Mouse (Mus musculus) forebrain, embryonic 16.5 days (tissue): Measurements from ENCODE around the gene Zbtb3. TPM values are rescaled to one million over a fixed set of nuclear protein-coding genes. Genes with fewer than 3 reads are reported as not detected.

Experiments
- ATAC-seq: fragments of 200-750 bp; cut with Nextera tagmentation; 2 replicates; pipeline ENCODE4 v1.8.0; 2017; ENCODE audit warnings: mild to moderate bottlenecking, moderate library complexity
- H3K27ac ChIP-seq: fragments of 300-500 bp; sonication (generic); 2 replicates; pipeline ENCODE4 v1.5.1; 2014; ENCODE audit warnings: low read length, control low read depth
- H3K27me3 ChIP-seq: fragments of 300-500 bp; sonication (generic); replicated peaks from 2 replicates; pipeline ENCODE4 v1.6.1; 2014; ENCODE audit warnings: low read length; ENCODE audit not compliant: control insufficient read depth, insufficient read depth
- H3K36me3 ChIP-seq: fragments of 300-500 bp; sonication (generic); 2 replicates; pipeline ENCODE4 v1.6.1; 2014; ENCODE audit not compliant: control insufficient read depth, insufficient read depth
- H3K4me1 ChIP-seq: fragments of 300-500 bp; sonication (generic); replicated peaks from 2 replicates; pipeline ENCODE4 v1.6.1; 2014; ENCODE audit warnings: low read length; ENCODE audit not compliant: control insufficient read depth, insufficient read depth
- H3K4me2 ChIP-seq: fragments of 300-500 bp; sonication (generic); 2 replicates; pipeline ENCODE4 v1.6.1; 2014; ENCODE audit warnings: mild to moderate bottlenecking, low read length, control low read depth
- H3K4me3 ChIP-seq: fragments of 300-500 bp; sonication (generic); replicated peaks from 2 replicates; pipeline ENCODE4 v1.5.1; 2014; ENCODE audit warnings: mild to moderate bottlenecking, low read length, control low read depth
- H3K9ac ChIP-seq: fragments of 300-500 bp; sonication (generic); replicated peaks from 2 replicates; pipeline ENCODE4 v1.6.1; 2014; ENCODE audit warnings: low read depth, low read length, control low read depth
- H3K9me3 ChIP-seq: fragments of 300-500 bp; sonication (generic); 2 replicates; pipeline ENCODE4 v1.6.1; 2016; ENCODE audit warnings: low read length; ENCODE audit not compliant: control insufficient read depth
- WGBS: fragments of 180-500 bp; shearing (Covaris S2); extraction: QIAGEN DNeasy Blood & Tissue Kit; methylation state at CpG from one replicate; pipeline ENCODE4 v1.1.7; 2014; 5-methylcytosine and 5-hydroxymethylcytosine counted together
- polyA plus RNA-seq: library from polyadenylated mRNA; unstranded; fragments of >200 nt; fragmentation: Nextera tagmentation; extraction: Ambion mirVana; gene quantifications from 2 replicates; pipeline ENCODE4 v1.2.1, GENCODE M21; 2015

Gene Zbtb3
- polyA plus RNA-seq, 1 experiment from 2014 or later: 9.6 TPM

- WGBS: 82% methylated on average over 7 of the region's 7 CpGs
- H3K4me1 ChIP-seq: peaks cover 12% of the 10 kb centered on the region
- no peaks in the 10 kb centered on the region for H3K27me3 ChIP-seq
- ATAC-seq: no peak
- H3K4me3 ChIP-seq: no peak overlapping the region
- H3K9ac ChIP-seq: no peak overlapping the region
- peak overlapping the region; percentile 37 for H3K27ac ChIP-seq
- H3K36me3 ChIP-seq: peaks cover 18% of the 10 kb centered on the region
- H3K9me3 ChIP-seq: no peaks in the 10 kb centered on the region
- H3K4me2 ChIP-seq: no peak overlapping the region
Measured at GRCm38 (mm10) chr19:8790171-8790570, 12.2 kb upstream of the Zbtb3 start.

DNA sequence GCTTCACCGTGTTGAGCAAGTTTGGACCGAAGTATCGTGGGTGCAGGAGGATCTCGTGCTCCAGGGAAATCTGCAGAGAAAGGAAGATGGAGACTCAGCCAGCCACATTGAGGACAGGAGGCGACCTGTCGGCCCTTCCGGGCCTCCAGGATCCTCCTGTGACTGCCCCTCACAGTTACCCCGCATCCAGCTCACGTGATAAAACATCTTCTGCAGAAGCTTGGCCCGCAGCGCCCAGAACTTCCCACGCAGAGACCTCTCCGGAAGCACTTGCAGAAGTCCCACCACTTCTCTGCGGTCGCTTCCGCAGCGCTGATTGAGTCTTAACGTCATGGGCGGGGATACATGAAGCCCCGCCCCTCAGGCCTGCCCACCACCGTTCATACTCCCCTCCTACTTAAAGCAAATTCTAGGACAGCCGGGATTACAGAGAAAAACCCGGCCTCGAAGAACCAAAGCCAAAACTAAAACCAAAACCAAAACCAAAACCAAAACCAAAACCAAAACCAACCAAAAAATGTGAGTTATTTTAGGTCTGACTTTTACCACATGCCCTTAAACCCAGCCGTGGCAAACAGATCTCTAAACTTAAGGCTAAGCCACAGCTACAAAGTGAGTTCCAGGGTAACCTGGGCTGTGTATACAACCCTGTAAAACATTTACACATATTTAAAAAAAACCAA is 4.0 kb upstream of the Zbtb3 start, which contains the start of gene Polr2g:
Gene Polr2g, minus strand, starts transcription at position 314 of the 683 bp plus-strand sequence.
- Histone ChIP-seq H3K9me3 (no peaks in the 10 kb centered on the region), H3K4me1 (peaks cover 20% of the 10 kb centered on the region), H3K36me3 (peaks cover 12% of the 10 kb centered on the region), H3K4me2 (peak within 1 kb of the TSS; percentile 87), H3K9ac (peak within 1 kb of the TSS; percentile 66), H3K4me3 (peak within 1 kb of the TSS; percentile 61), H3K27me3 (no peaks in the 10 kb centered on the region), H3K27ac (peak within 1 kb of the TSS; percentile 60)
- 2% methylated on average over 25 of the region's 25 CpGs for WGBS
- ATAC-seq: peak; percentile 61

- Histone ChIP-seq H3K27ac (no peak overlapping the region), H3K4me2 (no peak overlapping the region; the same call in 1 of the 2 replicates), H3K4me3 (no peak overlapping the region; the same call in 1 of the 2 replicates), H3K36me3 (peaks cover 7% of the 10 kb centered on the region), H3K4me1 (peaks cover 21% of the 10 kb centered on the region), H3K27me3 (no peaks in the 10 kb centered on the region), H3K9ac (no peak overlapping the region), H3K9me3 (no peaks in the 10 kb centered on the region)
- ATAC-seq: no peak
Measured at GRCm38 (mm10) chr19:8798947-8799315, 3.4 kb upstream of the Zbtb3 start.

DNA sequence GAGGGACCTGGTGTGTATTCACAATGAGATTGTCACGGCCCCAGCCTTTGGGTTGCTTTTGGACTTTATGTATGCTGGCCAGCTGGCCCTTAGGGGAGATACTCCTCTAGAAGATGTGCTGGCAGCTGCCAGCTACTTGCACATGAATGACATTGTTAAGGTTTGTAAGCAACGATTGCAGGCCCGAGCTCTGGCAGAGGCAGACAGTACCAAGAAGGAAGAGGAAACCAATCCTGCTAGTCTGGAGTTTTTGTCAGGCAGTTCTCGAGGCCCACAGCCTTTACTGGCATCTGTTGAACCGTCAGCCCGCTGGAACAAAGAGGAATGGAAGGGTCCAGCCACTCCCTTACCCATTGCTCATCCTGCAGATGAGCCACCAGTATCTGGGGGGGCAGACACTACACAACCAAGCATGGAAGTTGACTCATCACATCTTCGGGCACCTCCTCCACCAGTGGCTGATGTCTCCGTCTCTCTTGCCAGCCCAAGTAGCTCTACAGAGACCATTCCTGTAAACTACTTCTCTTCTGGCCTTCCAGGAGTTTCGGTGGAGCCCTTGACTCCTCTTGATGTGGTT is 937 bp downstream of the Zbtb3 start:
- Histone ChIP-seq H3K36me3 (peaks cover 3% of the 10 kb centered on the region; the same call in 1 of the 2 replicates), H3K27ac (no peak overlapping the region), H3K9me3 (no peaks in the 10 kb centered on the region), H3K9ac (no peak overlapping the region), H3K27me3 (no peaks in the 10 kb centered on the region), H3K4me2 (peak overlapping the region; percentile 82), H3K4me3 (no peak overlapping the region), H3K4me1 (peaks cover 11% of the 10 kb centered on the region)
- ATAC-seq: no peak
- 87% methylated on average over 9 of the region's 9 CpGs for WGBS

DNA sequence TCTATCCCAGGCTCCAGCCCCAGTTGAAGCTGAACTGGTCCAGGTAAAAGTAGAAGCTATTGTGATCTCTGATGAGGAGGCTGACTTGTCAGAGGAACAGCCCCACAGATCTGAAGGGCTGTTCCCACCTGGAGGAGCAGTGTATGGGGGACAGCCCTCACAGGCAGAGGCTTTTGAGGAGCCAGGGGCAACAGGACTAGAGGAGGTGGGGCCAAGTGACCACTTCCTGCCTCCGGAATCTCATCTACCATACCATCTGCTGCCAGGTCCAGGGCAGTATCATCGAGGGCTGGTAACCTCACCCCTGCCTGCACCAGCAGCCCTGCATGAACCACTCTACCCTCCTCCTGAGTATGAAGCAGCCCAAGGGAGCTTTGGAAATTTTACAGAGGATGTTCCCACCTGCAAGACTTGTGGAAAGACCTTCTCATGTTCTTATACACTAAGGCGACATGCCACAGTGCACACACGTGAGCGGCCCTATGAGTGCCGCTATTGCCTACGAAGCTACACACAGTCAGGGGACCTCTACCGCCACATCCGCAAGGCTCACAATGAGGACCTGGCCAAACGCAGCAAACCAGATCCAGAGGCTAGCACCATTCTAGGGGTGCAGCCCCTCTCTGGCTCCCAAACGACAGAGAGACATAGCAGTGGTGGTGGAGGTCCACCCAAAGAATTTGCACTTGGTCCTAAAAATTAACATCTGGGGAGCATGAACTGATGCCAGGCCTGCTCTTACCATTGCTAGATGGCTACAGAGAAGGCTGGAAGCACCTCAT is 1.7 kb downstream of the Zbtb3 start:
- Histone ChIP-seq H3K36me3 (peaks cover 5% of the 10 kb centered on the region; the same call in 1 of the 2 replicates), H3K27ac (no peak overlapping the region), H3K27me3 (no peaks in the 10 kb centered on the region), H3K4me1 (peaks cover 11% of the 10 kb centered on the region), H3K4me3 (no peak overlapping the region), H3K9me3 (no peaks in the 10 kb centered on the region), H3K4me2 (no peak overlapping the region), H3K9ac (no peak overlapping the region)
- 94% methylated on average over 11 of the region's 11 CpGs for WGBS
- ATAC-seq: no peak

GRCm38 (mm10) chr19:8806810-8807209 is 4.5 kb downstream of the Zbtb3 start:
- Histone ChIP-seq H3K27me3 (no peaks in the 10 kb centered on the region), H3K36me3 (peaks cover 19% of the 10 kb centered on the region), H3K27ac (no peak overlapping the region), H3K4me2 (no peak overlapping the region), H3K4me3 (no peak overlapping the region), H3K9me3 (no peaks in the 10 kb centered on the region), H3K9ac (no peak overlapping the region), H3K4me1 (peaks cover 8% of the 10 kb centered on the region)
- 90% methylated on average over 5 of the region's 5 CpGs for WGBS
- no peak for ATAC-seq

GRCm38 (mm10) chr19:8815812-8816211 is 13.5 kb downstream of the Zbtb3 start:
- no peaks in the 10 kb centered on the region for H3K27me3 ChIP-seq
- H3K4me2 ChIP-seq: 0 out of 2 replicates have a peak overlapping the region, but pooled peaks have one; percentile 9
- no peaks in the 10 kb centered on the region for H3K9me3 ChIP-seq
- 70% methylated on average over 11 of the region's 11 CpGs for WGBS
- no peak for ATAC-seq
- no peak overlapping the region for H3K4me3 ChIP-seq
- H3K36me3 ChIP-seq: 0 out of 2 replicates have a peak, but pooled peaks cover 4% of the 10 kb centered on the region
- peaks cover 30% of the 10 kb centered on the region for H3K4me1 ChIP-seq
- H3K27ac ChIP-seq: no peak overlapping the region
- no peak overlapping the region for H3K9ac ChIP-seq

DNA sequence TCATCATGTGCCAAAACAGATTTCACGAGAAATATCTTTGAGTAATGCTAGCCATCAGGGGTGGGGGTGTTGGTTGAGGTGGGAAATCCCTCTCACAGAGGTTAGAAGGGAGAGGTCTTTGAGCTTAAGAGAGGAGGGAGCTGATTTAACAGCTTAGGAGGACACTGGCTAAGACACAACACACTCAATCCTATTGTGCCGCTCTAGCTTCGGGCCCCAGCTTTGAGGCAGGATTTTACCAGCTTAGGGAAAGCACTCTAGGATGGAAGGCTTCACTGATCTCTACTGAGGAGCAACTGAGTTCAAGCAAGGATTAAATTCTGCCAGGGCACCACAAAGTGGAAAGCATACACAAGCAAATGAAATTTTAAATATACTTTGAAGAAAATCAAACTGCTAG is 14.6 kb downstream of the Zbtb3 start:
- 0 out of 2 replicates have a peak overlapping the region, but pooled peaks have one; percentile 33 for H3K9ac ChIP-seq
- 63% methylated on average over 3 of the region's 3 CpGs for WGBS

GRCm38 (mm10) chr19:8818301-8818798 is 16.0 kb downstream of the Zbtb3 start:
- H3K4me1 ChIP-seq: peaks cover 48% of the 10 kb centered on the region

More for the DNA sequence above, 14.6 kb downstream of the Zbtb3 start:
- Histone ChIP-seq H3K4me2 (peak overlapping the region; percentile 12), H3K27ac (no peak overlapping the region), H3K27me3 (no peaks in the 10 kb centered on the region), H3K4me1 (peaks cover 36% of the 10 kb centered on the region), H3K9me3 (no peaks in the 10 kb centered on the region), H3K36me3 (no peaks in the 10 kb centered on the region), H3K4me3 (no peak overlapping the region)
- ATAC-seq: no peak

More at GRCm38 (mm10) chr19:8818301-8818798, 16.0 kb downstream of the Zbtb3 start:
- Histone ChIP-seq H3K4me2 (peak overlapping the region; percentile 92), H3K9ac (peak overlapping the region; percentile 61), H3K9me3 (no peaks in the 10 kb centered on the region), H3K4me3 (peak overlapping the region; percentile 99), H3K36me3 (no peaks in the 10 kb centered on the region), H3K27ac (peak overlapping the region; percentile 90), H3K27me3 (no peaks in the 10 kb centered on the region)
- WGBS: 25% methylated on average over 14 of the region's 14 CpGs
- no peak for ATAC-seq
